Mouse (Mus musculus) ES-E14 (cell line): ENCODE results near the gene Hsp90aa1. TPM values are rescaled to one million over a fixed set of nuclear protein-coding genes. Genes with fewer than 3 reads are reported as not detected.

ENCODE experiments used
- DNase-seq: peaks from one replicate; pipeline ENCODE4 v3.0.0-alpha.2; 2013; ENCODE audit warnings: low read depth, low spot score
- H3K27ac ChIP-seq: 2 replicates; pipeline ENCODE4 v1.5.1; 2012; ENCODE audit warnings: low read depth, mild to moderate bottlenecking, low read length, moderate library complexity, mixed read lengths; ENCODE audit not compliant: poor library complexity, insufficient read depth, severe bottlenecking
- H3K36me3 ChIP-seq: 2 replicates; pipeline ENCODE4 v1.6.1; 2012; ENCODE audit warnings: mild to moderate bottlenecking, low read length, moderate library complexity, mixed read lengths; ENCODE audit not compliant: control insufficient read depth, poor library complexity, insufficient read depth, severe bottlenecking
- H3K4me1 ChIP-seq, 2 experiments: fragments of 150-350 bp in 1 of 2; sonication (generic) in 1 of 2; 2 replicates each; pipeline ENCODE4 v1.6.1; 2012; ENCODE audit warnings: low read length in 2 of 2, mild to moderate bottlenecking in 1 of 2, mixed read lengths in 1 of 2; ENCODE audit not compliant: control insufficient read depth in 2 of 2, insufficient read depth in 2 of 2, poor library complexity in 1 of 2
- H3K4me3 ChIP-seq, 2 experiments: fragments of 150-350 bp in 1 of 2; sonication (generic) in 1 of 2; 2 replicates each; pipeline ENCODE4 v1.5.1; 2012; ENCODE audit warnings: low read length in 2 of 2, low read depth in 1 of 2, mild to moderate bottlenecking in 1 of 2, mixed read lengths in 1 of 2; ENCODE audit not compliant: insufficient read depth in 1 of 2, poor library complexity in 1 of 2, severe bottlenecking in 1 of 2
- H3K9ac ChIP-seq: 2 replicates; pipeline ENCODE4 v1.6.1; 2012; ENCODE audit warnings: low read depth, mild to moderate bottlenecking, low read length, mixed read lengths; ENCODE audit not compliant: poor library complexity, insufficient read depth, severe bottlenecking
- H3K9me3 ChIP-seq: fragments of 150-350 bp; sonication (generic); 2 replicates; pipeline ENCODE4 v1.6.1; 2012; ENCODE audit warnings: low read depth, mild to moderate bottlenecking, low read length; ENCODE audit not compliant: control insufficient read depth, insufficient read depth
- CHD2 ChIP-seq: IDR thresholded peaks from 2 replicates; pipeline ENCODE4 v1.6.1; 2014; ENCODE audit warnings: mild to moderate bottlenecking, low read depth, low read length, inconsistent platforms
- HCFC1 ChIP-seq: IDR thresholded peaks from 2 replicates; pipeline ENCODE4 v1.6.1; 2012; ENCODE audit warnings: low read length, inconsistent platforms, borderline replicate concordance; ENCODE audit not compliant: insufficient read depth
- MAFK ChIP-seq: IDR thresholded peaks from 2 replicates; pipeline ENCODE4 v1.6.1; 2014; ENCODE audit warnings: mild to moderate bottlenecking, low read depth, low read length, inconsistent platforms; ENCODE audit not compliant: insufficient read depth
- ZC3H11A ChIP-seq: IDR thresholded peaks from 2 replicates; pipeline ENCODE4 v1.6.1; 2012; ENCODE audit warnings: low read depth, mild to moderate bottlenecking, inconsistent platforms, low read length, borderline replicate concordance
- ZNF384 ChIP-seq: IDR thresholded peaks from 2 replicates; pipeline ENCODE4 v1.6.1; 2012; ENCODE audit warnings: low read depth, low read length, inconsistent platforms
- in situ Hi-C, 2 experiments: fragments of 600-800 bp; cut with MboI; formaldehyde crosslinking; loops; one replicate each; pipeline ENCODE4 v1.15.1; 2025; ENCODE audit warnings: low sequenced_read_pairs in 2 of 2, inconsistent platforms in 1 of 2; ENCODE audit not compliant: unreplicated experiment in 2 of 2
- total RNA-seq: library from RNA; depleted of rRNA; stranded (reverse); fragments of 300-350 nt; gene quantifications from 2 replicates; pipeline ENCODE4 v1.2.3, GENCODE M21; 2012

Hsp90aa1 gene
- total RNA-seq, 1 experiment = 2,383 TPM

- Histone ChIP-seq H3K36me3 (no peaks in the 10 kb centered on the region), H3K4me1 (peaks cover 3 to 4% of the 10 kb centered on the region in 2 experiments; a peak in 2 of 4 replicates), H3K9me3 (no peaks in the 10 kb centered on the region), H3K9ac (no peak overlapping the region), H3K27ac (no peak overlapping the region), H3K4me3 (no peak overlapping the region)
- DNase-seq = no peak
- TF ChIP-seq ZNF384 (no peak), CHD2 (no peak), HCFC1 (no peak), MAFK (no peak), ZC3H11A (no peak)
- in situ Hi-C loops = no loop called here
Measured at GRCm38 (mm10) chr12:110716004-110716403, 13.5 kb upstream of the Hsp90aa1 start.

GRCm38 (mm10) chr12:110714215-110714614, 11.7 kb upstream of the Hsp90aa1 start:
- H3K27ac ChIP-seq = no peak overlapping the region
- no peak overlapping the region for H3K9ac ChIP-seq
- in situ Hi-C loops = no loop called here
- TF ChIP-seq HCFC1 (no peak), MAFK (no peak), ZC3H11A (no peak), CHD2 (no peak), ZNF384 (no peak)
- DNase-seq = no peak
- no peak overlapping the region for H3K4me3 ChIP-seq
- H3K4me1 ChIP-seq = peaks cover 4 to 5% of the 10 kb centered on the region in 2 experiments; a peak in 3 of 4 replicates
- no peaks in the 10 kb centered on the region for H3K36me3 ChIP-seq
- H3K9me3 ChIP-seq = no peaks in the 10 kb centered on the region

- H3K27ac ChIP-seq = peak overlapping the region; percentile 51
- DNase-seq = no peak
- in situ Hi-C loops = no loop called here
Measured at GRCm38 (mm10) chr12:110713784-110714183, 11.3 kb upstream of the Hsp90aa1 start.

GRCm38 (mm10) chr12:110711270-110711669, 8.7 kb upstream of the Hsp90aa1 start:
- in situ Hi-C loops = no loop called here

More at GRCm38 (mm10) chr12:110713784-110714183, 11.3 kb upstream of the Hsp90aa1 start:
- Histone ChIP-seq H3K4me3 (no peak overlapping the region), H3K4me1 (peaks cover 4 to 5% of the 10 kb centered on the region in 2 experiments; a peak in 3 of 4 replicates), H3K36me3 (no peaks in the 10 kb centered on the region), H3K9ac (no peak overlapping the region), H3K9me3 (no peaks in the 10 kb centered on the region)
- no peak for TF ChIP-seq HCFC1
- TF ChIP-seq ZC3H11A = no peak
- TF ChIP-seq ZNF384 = no peak
- peak; percentile 99 for TF ChIP-seq MAFK
- TF ChIP-seq CHD2 = no peak

GRCm38 (mm10) chr12:110707451-110707850, 4.9 kb upstream of the Hsp90aa1 start:
- Histone ChIP-seq H3K9me3 (no peaks in the 10 kb centered on the region), H3K4me1 (peaks cover 9 to 24% of the 10 kb centered on the region in 2 experiments), H3K36me3 (no peaks in the 10 kb centered on the region), H3K9ac (peak overlapping the region; percentile 62; the same call in 1 of the 2 replicates), H3K27ac (peak overlapping the region; percentile 72), H3K4me3 (peak overlapping the region; percentile 7 to 29; a peak in 2 of 4 replicates)
- no peak for TF ChIP-seq ZC3H11A
- TF ChIP-seq MAFK = no peak
- no peak for TF ChIP-seq HCFC1
- in situ Hi-C loops = no loop called here
- DNase-seq = no peak

More at GRCm38 (mm10) chr12:110711270-110711669, 8.7 kb upstream of the Hsp90aa1 start:
- TF ChIP-seq MAFK (no peak), HCFC1 (no peak), CHD2 (no peak), ZNF384 (no peak), ZC3H11A (no peak)
- Histone ChIP-seq H3K9ac (0 out of 2 replicates have a peak overlapping the region, but pooled peaks have one; percentile 25), H3K9me3 (no peaks in the 10 kb centered on the region), H3K4me1 (peaks cover 7 to 14% of the 10 kb centered on the region in 2 experiments), H3K4me3 (no peak overlapping the region), H3K27ac (peak overlapping the region; percentile 41; the same call in 1 of the 2 replicates), H3K36me3 (no peaks in the 10 kb centered on the region)
- no peak for DNase-seq
